Mouse (Mus musculus): ENCODE measurements around the gene 4931406P16Rik. TPM values are rescaled to one million over a fixed set of nuclear protein-coding genes. Genes with fewer than 3 reads are reported as not detected.

4931406P16Rik gene
- 32.5 and 34.9 TPM in 2 replicates for polyA plus RNA-seq (2015; fragmentation: Nextera tagmentation; extraction: Ambion mirVana)

DNA sequence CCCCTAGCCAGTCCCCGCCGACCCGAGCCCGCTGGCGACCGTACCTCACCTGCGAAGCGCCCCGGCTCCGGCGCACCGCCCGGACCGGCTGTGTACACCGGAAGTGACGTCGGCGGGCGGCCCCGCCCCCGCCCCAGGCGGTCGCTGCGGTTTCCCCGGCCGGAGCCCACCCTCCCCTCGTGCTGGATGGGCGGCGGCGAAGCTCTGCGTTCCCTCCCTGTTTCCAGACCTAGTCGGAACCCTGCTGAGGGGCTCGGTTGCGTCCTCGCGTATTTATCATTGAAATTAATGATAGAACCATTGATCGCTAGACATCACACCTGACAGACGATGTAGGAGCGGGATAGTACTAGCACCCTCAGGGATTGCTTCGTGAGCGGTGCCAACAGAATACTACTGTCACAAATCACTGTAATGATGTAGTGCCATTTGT, at the start of gene 4931406P16Rik:
Gene 4931406P16Rik (minus strand): TSS at position 109 of the 433 bp plus-strand sequence.
- H3K4me2 ChIP-seq = peak within 1 kb of the TSS; percentile 73
- 0% methylated on average over 40 of the region's 41 CpGs for WGBS
- peaks cover 22% of the 10 kb centered on the region for H3K4me1 ChIP-seq (replicated peaks)
- H3K9me3 ChIP-seq = no peaks in the 10 kb centered on the region
- H3K27ac ChIP-seq (replicated peaks) = peak within 1 kb of the TSS; percentile 94
- no peaks in the 10 kb centered on the region for H3K36me3 ChIP-seq
- peak within 1 kb of the TSS; percentile 89 for H3K4me3 ChIP-seq
- H3K27me3 ChIP-seq = no peaks in the 10 kb centered on the region
- peak within 1 kb of the TSS; percentile 92 for H3K9ac ChIP-seq
- ATAC-seq (ENCODE audit: low read depth) = peak; percentile 91

DNA sequence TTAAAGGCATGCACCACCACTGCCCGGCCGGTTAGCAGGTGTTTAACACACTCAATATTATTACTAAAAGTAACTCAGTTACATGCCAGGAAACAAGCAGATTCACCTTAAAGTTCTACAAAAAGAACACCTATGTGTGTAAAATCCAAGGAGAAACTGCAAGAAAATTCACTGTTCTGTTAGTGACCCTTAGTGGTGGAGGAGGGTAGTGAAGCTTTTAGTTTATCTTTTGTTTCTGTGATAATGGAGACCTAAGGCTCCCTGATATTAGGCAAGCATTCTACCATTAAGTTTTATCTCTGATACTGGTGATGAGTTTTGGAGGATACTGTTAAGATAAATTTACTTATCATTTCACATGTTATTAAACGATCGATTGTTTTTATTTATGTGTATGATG, 42.3 kb upstream of the 4931406P16Rik start:
- H3K9me3 ChIP-seq = no peaks in the 10 kb centered on the region
- 97% methylated on average over 4 of the region's 4 CpGs for WGBS
- H3K4me3 ChIP-seq = no peak overlapping the region
- no peak for ATAC-seq (ENCODE audit: low read depth)
- H3K4me1 ChIP-seq (replicated peaks) = no peaks in the 10 kb centered on the region
- no peak overlapping the region for H3K9ac ChIP-seq
- no peaks in the 10 kb centered on the region for H3K27me3 ChIP-seq
- H3K4me2 ChIP-seq = no peak overlapping the region
- H3K36me3 ChIP-seq = peaks cover 59% of the 10 kb centered on the region
- no peak overlapping the region for H3K27ac ChIP-seq (replicated peaks)

DNA sequence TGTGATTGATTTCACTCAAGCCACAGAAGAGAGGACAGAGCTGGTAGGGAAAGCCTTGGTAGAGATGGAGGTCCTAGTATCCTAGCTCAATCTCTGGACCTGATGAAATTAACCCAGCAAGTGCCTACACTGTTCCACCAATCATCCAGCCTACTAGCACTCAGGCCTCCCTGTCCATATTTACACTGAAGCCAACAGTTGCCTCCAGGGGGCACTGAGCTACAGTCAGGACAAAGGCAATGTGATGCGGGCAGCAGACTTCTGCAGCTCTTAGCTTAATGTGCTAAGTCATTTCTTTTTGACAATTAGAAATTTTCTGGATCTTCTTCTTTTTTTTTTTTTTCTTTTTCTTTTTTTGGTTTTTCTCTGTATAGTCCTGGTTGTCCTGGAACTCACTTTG, 38.6 kb upstream of the 4931406P16Rik start:
- Histone ChIP-seq H3K4me1 (replicated peaks) (no peaks in the 10 kb centered on the region), H3K4me3 (no peak overlapping the region), H3K4me2 (no peak overlapping the region), H3K9ac (no peak overlapping the region), H3K27ac (replicated peaks) (no peak overlapping the region), H3K36me3 (peaks cover 87% of the 10 kb centered on the region), H3K9me3 (no peaks in the 10 kb centered on the region), H3K27me3 (no peaks in the 10 kb centered on the region)
- WGBS = 80% methylated on average over 1 of the region's 1 CpGs
- ATAC-seq (ENCODE audit: low read depth) = no peak

DNA sequence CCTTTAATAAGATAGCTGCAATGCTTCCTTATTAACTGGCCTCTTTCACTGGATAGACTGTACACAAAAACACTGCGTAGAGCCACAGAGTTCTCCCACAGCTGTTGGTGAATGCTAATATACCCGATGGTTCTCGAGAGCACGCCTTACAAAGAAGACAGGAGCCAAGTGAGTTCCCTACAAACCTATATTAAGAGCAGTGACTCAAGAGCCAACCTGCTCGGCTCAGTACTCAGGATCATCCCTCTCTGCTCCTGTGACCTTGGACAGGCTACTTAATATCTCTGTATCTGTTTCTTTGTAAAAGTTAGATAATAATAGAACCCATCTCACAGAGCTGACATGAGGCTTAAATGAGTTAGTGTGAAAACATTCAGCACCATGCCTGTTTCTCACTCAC, 36.8 kb upstream of the 4931406P16Rik start:
- Histone ChIP-seq H3K36me3 (peaks cover 92% of the 10 kb centered on the region), H3K9me3 (no peaks in the 10 kb centered on the region), H3K27ac (replicated peaks) (no peak overlapping the region), H3K9ac (no peak overlapping the region), H3K4me3 (no peak overlapping the region), H3K4me2 (no peak overlapping the region), H3K4me1 (replicated peaks) (no peaks in the 10 kb centered on the region), H3K27me3 (no peaks in the 10 kb centered on the region)
- 94% methylated on average over 5 of the region's 5 CpGs for WGBS
- ATAC-seq (ENCODE audit: low read depth) = no peak

DNA sequence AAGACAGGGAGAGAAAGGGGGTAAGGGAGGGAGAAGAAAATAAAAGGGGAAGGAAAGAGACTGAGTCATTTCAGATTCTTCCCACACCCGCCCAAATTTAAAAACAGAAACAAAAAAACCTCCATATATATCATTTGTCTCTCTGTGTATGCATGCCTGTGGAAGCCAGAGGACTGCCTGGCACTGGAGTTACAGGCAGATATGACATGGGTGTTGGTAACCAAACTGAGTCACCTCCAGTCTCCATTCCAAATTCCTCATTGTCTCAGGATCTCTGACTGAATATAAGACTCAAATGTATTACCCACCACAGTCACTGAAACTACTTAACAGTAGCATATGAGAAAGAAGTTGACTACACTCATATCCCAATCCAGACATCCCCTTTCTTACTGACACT, 34.7 kb upstream of the 4931406P16Rik start:
- Histone ChIP-seq H3K27me3 (no peaks in the 10 kb centered on the region), H3K4me1 (replicated peaks) (no peaks in the 10 kb centered on the region), H3K9me3 (no peaks in the 10 kb centered on the region), H3K36me3 (peaks cover 91% of the 10 kb centered on the region), H3K9ac (no peak overlapping the region), H3K27ac (replicated peaks) (no peak overlapping the region), H3K4me3 (no peak overlapping the region), H3K4me2 (no peak overlapping the region)
- ATAC-seq (ENCODE audit: low read depth) = no peak
- WGBS = 87% methylated on average over 1 of the region's 1 CpGs

DNA sequence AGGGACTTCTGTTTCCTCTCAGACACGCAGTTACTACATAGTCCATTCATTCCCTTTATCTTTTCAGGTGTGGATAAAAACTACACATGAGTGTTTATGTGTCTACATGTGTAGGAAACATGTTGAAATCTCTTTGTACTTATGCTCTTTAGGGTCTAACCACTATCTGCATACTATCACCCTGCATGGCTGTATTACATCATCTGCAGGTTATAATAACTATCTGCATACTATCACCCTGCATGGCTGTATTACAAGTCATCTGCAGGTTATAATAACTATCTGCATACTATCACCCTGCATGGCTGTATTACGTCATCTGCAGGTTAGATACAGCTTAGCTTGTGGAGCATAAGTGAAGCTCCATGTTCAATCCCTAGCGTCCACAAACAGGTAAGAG, 33.7 kb upstream of the 4931406P16Rik start:
- WGBS = 95% methylated on average over 3 of the region's 3 CpGs
- Histone ChIP-seq H3K4me3 (no peak overlapping the region), H3K9ac (no peak overlapping the region), H3K4me2 (no peak overlapping the region), H3K4me1 (replicated peaks) (no peaks in the 10 kb centered on the region), H3K36me3 (peaks cover 91% of the 10 kb centered on the region), H3K9me3 (no peaks in the 10 kb centered on the region), H3K27ac (replicated peaks) (no peak overlapping the region), H3K27me3 (no peaks in the 10 kb centered on the region)
- no peak for ATAC-seq (ENCODE audit: low read depth)

DNA sequence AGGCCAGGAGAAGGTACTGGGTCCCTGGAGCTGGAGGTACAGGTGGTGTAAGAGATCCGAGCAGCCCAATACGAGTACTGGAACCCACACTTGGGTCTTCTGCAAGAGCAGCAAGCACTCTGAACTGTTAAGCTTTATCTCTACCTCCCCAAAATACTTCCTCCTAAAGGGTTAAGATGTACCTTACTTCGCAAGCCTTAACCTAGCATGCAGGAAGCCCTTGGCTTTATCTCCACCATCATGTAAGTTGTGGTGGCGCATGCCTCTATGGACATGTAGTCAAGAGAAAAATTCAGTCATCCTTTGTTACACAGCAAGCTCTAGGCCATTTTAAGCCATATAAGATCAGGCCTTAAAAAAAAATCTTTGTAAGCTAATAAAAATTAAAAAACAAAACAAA, 33.2 kb upstream of the 4931406P16Rik start:
- Histone ChIP-seq H3K36me3 (peaks cover 91% of the 10 kb centered on the region), H3K4me3 (no peak overlapping the region), H3K4me2 (no peak overlapping the region), H3K27me3 (no peaks in the 10 kb centered on the region), H3K9me3 (no peaks in the 10 kb centered on the region), H3K9ac (no peak overlapping the region), H3K27ac (replicated peaks) (no peak overlapping the region), H3K4me1 (replicated peaks) (no peaks in the 10 kb centered on the region)
- no peak for ATAC-seq (ENCODE audit: low read depth)
- 93% methylated on average over 4 of the region's 4 CpGs for WGBS

DNA sequence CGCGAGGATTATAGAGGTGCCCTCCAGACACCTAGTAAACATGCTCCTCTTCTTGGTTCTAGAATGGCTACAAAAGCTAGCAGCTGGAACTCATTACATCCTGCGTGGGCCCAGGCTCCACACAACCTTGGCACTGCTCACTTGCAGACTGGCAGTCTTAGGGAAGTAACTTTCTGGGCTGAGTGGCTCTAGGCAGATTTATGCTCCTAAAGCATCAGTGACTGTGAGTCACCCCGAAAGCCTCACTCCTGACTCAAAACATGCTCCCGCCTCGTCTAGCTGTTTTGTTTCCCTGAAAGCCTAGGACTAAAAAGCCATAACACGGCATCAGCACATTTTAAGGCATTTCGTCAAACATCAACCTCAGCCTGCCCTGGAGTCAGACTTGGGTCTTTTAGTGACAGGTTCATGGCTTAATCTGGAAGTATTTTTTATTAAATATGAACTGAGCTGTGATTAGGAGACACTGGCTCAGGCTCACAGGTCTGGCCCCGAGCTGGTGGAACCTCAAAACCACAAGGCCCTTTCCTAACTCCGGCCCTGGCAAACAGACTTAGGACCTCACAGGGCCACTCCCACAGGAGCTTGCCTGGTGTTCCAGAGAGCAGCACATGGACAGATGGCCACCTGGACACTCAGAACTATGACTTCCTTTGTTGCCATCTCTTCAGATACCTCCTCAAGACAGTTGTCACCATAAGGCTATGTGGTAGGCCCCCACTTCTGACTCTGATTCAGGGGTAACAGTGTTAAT, 28.9 kb upstream of the 4931406P16Rik start:
- no peaks in the 10 kb centered on the region for H3K9me3 ChIP-seq
- H3K9ac ChIP-seq = no peak overlapping the region
- H3K4me3 ChIP-seq = no peak overlapping the region
- no peak overlapping the region for H3K4me2 ChIP-seq
- H3K27me3 ChIP-seq = no peaks in the 10 kb centered on the region
- peaks cover 71% of the 10 kb centered on the region for H3K36me3 ChIP-seq
- H3K4me1 ChIP-seq (replicated peaks) = no peaks in the 10 kb centered on the region
- no peak overlapping the region for H3K27ac ChIP-seq (replicated peaks)
- WGBS = 92% methylated on average over 10 of the region's 10 CpGs
- no peak for ATAC-seq (ENCODE audit: low read depth)

DNA sequence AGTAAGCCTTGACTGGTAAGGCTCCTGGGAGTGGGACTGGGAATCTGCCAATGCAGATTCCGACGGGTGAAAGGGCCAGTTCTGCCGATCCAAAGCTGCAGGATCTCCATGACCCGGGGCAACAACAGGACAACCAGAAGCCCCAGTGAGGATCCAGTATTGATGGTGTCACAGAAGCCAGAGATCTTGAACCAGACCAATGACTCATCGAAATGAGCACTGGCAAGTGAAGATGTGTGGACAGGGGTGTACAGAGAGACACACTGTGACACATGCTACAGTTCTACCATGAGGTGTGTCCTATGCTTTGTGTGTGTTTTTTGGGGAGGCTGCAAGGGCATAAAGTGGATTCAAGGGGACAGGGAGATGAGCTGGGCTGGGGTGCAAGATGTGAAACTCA, 27.5 kb upstream of the 4931406P16Rik start:
- no peak for ATAC-seq (ENCODE audit: low read depth)
- peaks cover 64% of the 10 kb centered on the region for H3K36me3 ChIP-seq
- H3K9me3 ChIP-seq = 0 out of 2 replicates have a peak, but pooled peaks cover 4% of the 10 kb centered on the region
- H3K27ac ChIP-seq (replicated peaks) = no peak overlapping the region
- H3K4me3 ChIP-seq = no peak overlapping the region
- no peaks in the 10 kb centered on the region for H3K4me1 ChIP-seq (replicated peaks)
- no peak overlapping the region for H3K4me2 ChIP-seq
- H3K9ac ChIP-seq = no peak overlapping the region
- no peaks in the 10 kb centered on the region for H3K27me3 ChIP-seq
- 86% methylated on average over 5 of the region's 5 CpGs for WGBS

DNA sequence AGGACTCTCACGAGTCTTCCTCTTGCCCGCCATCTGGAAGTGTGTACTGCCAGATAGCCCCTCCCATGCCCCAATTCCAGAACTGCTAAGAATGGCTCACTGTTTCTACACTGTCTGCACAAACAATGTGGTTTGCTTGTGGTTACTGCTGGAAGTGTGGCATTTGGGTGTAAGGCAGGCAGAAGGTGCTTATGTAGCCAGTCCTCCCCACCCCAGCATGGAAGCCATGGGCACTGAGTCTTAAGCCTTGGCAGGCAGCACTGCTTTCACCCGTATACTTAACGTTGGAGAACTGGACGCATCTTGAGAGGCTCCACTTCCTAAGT, 25.8 kb upstream of the 4931406P16Rik start:
- H3K36me3 ChIP-seq = peaks cover 52% of the 10 kb centered on the region
- no peak overlapping the region for H3K4me3 ChIP-seq
- 88% methylated on average over 5 of the region's 5 CpGs for WGBS
- no peak overlapping the region for H3K9ac ChIP-seq
- no peak for ATAC-seq (ENCODE audit: low read depth)
- H3K27ac ChIP-seq (replicated peaks) = no peak overlapping the region
- H3K9me3 ChIP-seq = 0 out of 2 replicates have a peak, but pooled peaks cover 5% of the 10 kb centered on the region
- H3K27me3 ChIP-seq = no peaks in the 10 kb centered on the region
- H3K4me1 ChIP-seq (replicated peaks) = no peaks in the 10 kb centered on the region
- no peak overlapping the region for H3K4me2 ChIP-seq

DNA sequence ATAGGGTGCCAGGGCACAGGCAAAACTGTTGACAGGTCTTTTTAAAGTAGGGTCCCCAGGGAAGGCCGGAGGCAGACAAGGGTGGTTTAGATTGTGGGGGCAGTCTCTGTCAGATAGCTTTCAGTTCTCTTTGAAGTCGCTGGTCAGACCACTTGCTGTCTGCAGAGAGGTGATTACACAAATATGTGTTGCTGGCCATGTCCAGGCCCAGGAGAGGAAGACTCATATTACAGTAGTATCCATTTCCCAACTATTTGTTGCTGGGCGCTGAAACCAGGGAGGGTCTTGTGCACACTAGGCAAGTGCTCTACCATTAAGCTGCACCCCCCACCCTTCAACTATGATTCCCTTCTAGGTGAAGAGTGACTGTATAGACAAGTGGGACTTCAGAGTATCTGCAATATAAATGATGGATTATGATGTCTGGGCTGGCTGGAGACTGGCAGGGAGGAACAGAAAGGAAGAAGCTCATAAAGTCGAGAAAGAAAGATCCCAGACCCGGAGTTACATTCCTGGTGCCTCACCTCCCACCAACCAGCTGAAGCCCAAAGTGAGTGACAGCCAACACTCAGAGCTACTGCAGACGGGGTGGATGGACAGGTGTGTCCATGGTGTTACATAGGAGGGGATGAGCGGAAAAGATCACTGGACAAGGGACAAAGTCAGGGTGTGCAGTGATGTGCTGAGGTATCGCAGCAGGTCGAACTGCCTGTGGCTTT, 25.3 kb upstream of the 4931406P16Rik start:
- H3K36me3 ChIP-seq = peaks cover 47% of the 10 kb centered on the region
- ATAC-seq (ENCODE audit: low read depth) = no peak
- 79% methylated on average over 9 of the region's 9 CpGs for WGBS
- no peaks in the 10 kb centered on the region for H3K4me1 ChIP-seq (replicated peaks)
- H3K4me2 ChIP-seq = no peak overlapping the region
- H3K27me3 ChIP-seq = no peaks in the 10 kb centered on the region
- no peak overlapping the region for H3K9ac ChIP-seq
- no peak overlapping the region for H3K4me3 ChIP-seq
- no peak overlapping the region for H3K27ac ChIP-seq (replicated peaks)
- H3K9me3 ChIP-seq = 0 out of 2 replicates have a peak, but pooled peaks cover 7% of the 10 kb centered on the region

DNA sequence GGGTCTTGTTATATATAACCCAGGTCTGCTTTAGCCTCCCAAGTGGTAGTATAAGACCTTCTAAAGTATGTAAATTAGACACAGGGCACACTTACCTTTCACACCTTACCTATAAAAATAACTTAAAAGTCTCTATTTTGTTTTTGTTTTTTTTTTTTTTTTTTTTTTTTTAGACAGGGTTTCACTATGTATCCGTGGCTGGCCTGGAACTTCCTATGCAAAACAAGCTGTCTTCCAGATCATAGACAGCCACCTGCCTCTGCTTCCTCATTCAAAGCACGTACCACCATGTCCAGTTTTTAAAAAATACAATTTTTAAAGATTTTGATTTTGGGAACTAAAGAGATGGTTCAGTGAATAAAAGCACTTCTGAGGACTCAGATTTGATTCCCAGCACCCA, 23.9 kb upstream of the 4931406P16Rik start:
- no peak for ATAC-seq (ENCODE audit: low read depth)
- no peak overlapping the region for H3K4me3 ChIP-seq
- WGBS = 80% methylated on average over 2 of the region's 2 CpGs
- peaks cover 34% of the 10 kb centered on the region for H3K36me3 ChIP-seq
- H3K4me2 ChIP-seq = no peak overlapping the region
- H3K9ac ChIP-seq = no peak overlapping the region
- H3K27ac ChIP-seq (replicated peaks) = no peak overlapping the region
- no peaks in the 10 kb centered on the region for H3K4me1 ChIP-seq (replicated peaks)
- H3K9me3 ChIP-seq = 0 out of 2 replicates have a peak, but pooled peaks cover 7% of the 10 kb centered on the region
- H3K27me3 ChIP-seq = no peaks in the 10 kb centered on the region
